18 mouse cellular contexts compared by ENCODE assay signal in the genomic region with DNA sequence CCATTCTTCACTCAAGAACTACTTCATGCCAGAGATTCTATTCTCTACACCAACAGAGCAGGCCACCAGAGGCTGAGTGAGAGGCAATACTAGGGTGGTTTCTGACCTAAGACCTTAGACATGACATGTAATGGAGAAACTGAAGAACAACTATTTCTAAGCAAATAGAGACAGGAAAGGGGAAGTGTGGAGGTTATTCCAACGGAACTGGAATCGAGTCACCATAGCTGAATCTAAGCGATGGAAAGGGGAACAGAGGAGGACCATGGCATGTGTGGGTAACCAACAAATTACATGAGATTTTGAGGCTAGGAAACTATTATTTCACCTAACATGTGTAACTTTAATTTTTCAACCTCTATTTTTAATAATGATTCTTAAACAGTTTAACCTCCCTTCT.
DNase-seq lines count a peak whose midpoint lies in the region; TF ChIP-seq lines count a peak whose summit lies in the region.
"Had no signal": no experiment of that assay in that cellular context is flagged by ENCODE, and none has a peak within 500 bp of the region (broad histone marks: within the 10 kb centered on the region; RNA-seq: fewer than 3 reads in every experiment).

No protein-coding gene starts in this region.

- no peak for TF ChIP-seq EP300 in MEL (IDR thresholded peaks at IDR 0.05; ENCODE audit: low read depth in 1 of 2, low read length in 2 of 2)

- H3K4me3 ChIP-seq in MEL (ENCODE audit: control insufficient read depth in 1 of 2, insufficient read depth in 1 of 2, low read depth in 2 of 2, low read length in 2 of 2) = no peak overlapping the region
- no peak overlapping the region for H3K4me3 ChIP-seq in macrophage (ENCODE audit: inconsistent target)
- H3K4me3 ChIP-seq: embryonic facial prominence, embryonic 12.5 days; forebrain, embryonic 15.5 days; heart, embryonic 13.5 days; hindbrain, embryonic 13.5 days had no signal

- H3K27ac ChIP-seq in MEL (ENCODE audit: control insufficient read depth, low read depth, low read length) (no peak overlapping the region), macrophage (peak overlapping the region; percentile 40)
- H3K27ac ChIP-seq: embryonic facial prominence, embryonic 12.5 days; forebrain, embryonic 15.5 days; heart, embryonic 13.5 days; hindbrain, embryonic 13.5 days; hindbrain, postnatal 0 days had no signal

- no peaks in the 10 kb centered on the region for H3K27me3 ChIP-seq in MEL (ENCODE audit: control insufficient read depth in 1 of 2, insufficient read depth in 2 of 2, low read length in 2 of 2)
- no peaks in the 10 kb centered on the region for H3K27me3 ChIP-seq in splenic B cell, adult 2 months (ENCODE audit: control insufficient read depth, insufficient read depth, low read length, poor library complexity, severe bottlenecking)
- H3K27me3 ChIP-seq: embryonic facial prominence, embryonic 12.5 days; forebrain, embryonic 15.5 days; heart, embryonic 13.5 days; hindbrain, embryonic 13.5 days had no signal

- no peaks in the 10 kb centered on the region for H3K9me3 ChIP-seq in MEL (replicated peaks; ENCODE audit: insufficient read depth, low read length)
- H3K9me3 ChIP-seq: embryonic facial prominence, embryonic 12.5 days; forebrain, embryonic 15.5 days; G1E; heart, embryonic 13.5 days; hindbrain, embryonic 13.5 days had no signal

- peaks cover 0 to 7% of the 10 kb centered on the region in 2 experiments; a peak in 2 of 4 replicates for H3K36me3 ChIP-seq in MEL (ENCODE audit: control insufficient read depth in 1 of 2, insufficient read depth in 2 of 2, low read length in 2 of 2)
- H3K36me3 ChIP-seq in macrophage (ENCODE audit: inconsistent target) = no peaks in the 10 kb centered on the region
- H3K36me3 ChIP-seq in splenic B cell, adult 2 months (ENCODE audit: control insufficient read depth, insufficient read depth, low read length, poor library complexity, severe bottlenecking) = no peaks in the 10 kb centered on the region
- H3K36me3 ChIP-seq: embryonic facial prominence, embryonic 12.5 days; forebrain, embryonic 15.5 days; heart, embryonic 13.5 days; hindbrain, embryonic 13.5 days had no signal

- DNase-seq in 416B (ENCODE audit: low read depth) (peak; percentile 59), MEL (ENCODE audit: low read depth, low spot score) (peak; percentile 34)
- peak; percentile 26 for DNase-seq in splenic B cell, adult 2 months (ENCODE audit: low read depth, low spot score)
- DNase-seq in frontal cortex, adult 2 months (ENCODE audit: extremely low spot score in 1 of 2, low spot score in 1 of 2) = no peak
- DNase-seq in kidney, postnatal 14 days = no peak
- DNase-seq: adrenal gland, postnatal 25 days; cerebellum, adult 2 months; cerebellum, postnatal 10 days; embryo, embryonic 11 days; gastrocnemius, postnatal 10 days; heart, postnatal 4 days had no signal

- peaks cover 6 to 9% of the 10 kb centered on the region in 2 experiments for H3K4me1 ChIP-seq in MEL (ENCODE audit: control insufficient read depth in 1 of 2, insufficient read depth in 2 of 2, low read length in 2 of 2)
- H3K4me1 ChIP-seq: embryonic facial prominence, embryonic 12.5 days; forebrain, embryonic 15.5 days; hindbrain, embryonic 13.5 days had no signal

- peaks cover 3% of the 10 kb centered on the region; the same call in 1 of the 2 replicates for H3K79me2 ChIP-seq in MEL (ENCODE audit: control insufficient read depth, insufficient read depth, low read length, poor library complexity)
- H3K79me2 ChIP-seq in macrophage (ENCODE audit: inconsistent target) = no peaks in the 10 kb centered on the region

- no peak for TF ChIP-seq RAD21 in MEL (IDR thresholded peaks at IDR 0.05; ENCODE audit: low read depth, low read length)

- TF ChIP-seq CTCF in MEL (IDR thresholded peaks at IDR 0.05 in 2 of 3, conservative IDR thresholded peaks at IDR 0.05 in 1 of 3; ENCODE audit: control insufficient read depth in 1 of 3, insufficient read depth in 1 of 3, low read depth in 2 of 3, low read length in 3 of 3, poor library complexity in 1 of 3, severe bottlenecking in 1 of 3) = no peak

- 0% methylated on average over 3 of the region's 3 CpGs for WGBS in macrophage (ENCODE audit: missing documents)

- H3K9ac ChIP-seq in MEL (ENCODE audit: control insufficient read depth, low read depth, low read length, poor library complexity, severe bottlenecking) = no peak overlapping the region
- H3K9ac ChIP-seq: embryonic facial prominence, embryonic 12.5 days; forebrain, embryonic 15.5 days; heart, embryonic 13.5 days; hindbrain, embryonic 13.5 days had no signal

- no peak for TF ChIP-seq POLR2A in MEL (IDR thresholded peaks at IDR 0.05; ENCODE audit: control insufficient read depth in 1 of 2, insufficient read depth in 1 of 2, low read depth in 1 of 2, low read length in 2 of 2, poor library complexity in 1 of 2)

TF ChIP-seq in MEL, 35 proteins besides CTCF, POLR2A, EP300 and RAD21:
- TF ChIP-seq MYC (IDR thresholded peaks at IDR 0.05; ENCODE audit: low read depth, low read length) = no peak
- TF ChIP-seq NRF1 (IDR thresholded peaks at IDR 0.05; ENCODE audit: insufficient read depth, low read depth, low read length, poor library complexity, severe bottlenecking) = no peak

Comparison
In these comparisons a context has a peak if more than half of its experiments do, and no peak if none do; other contexts are left out.
1. DNase-seq: peak in 416B (single experiment), MEL (single experiment) and splenic B cell, adult 2 months (single experiment); none in frontal cortex, adult 2 months (0 of 2) and kidney, postnatal 14 days (single experiment).